Mouse (Mus musculus): Measurements from ENCODE around the gene Dock2.

DNA sequence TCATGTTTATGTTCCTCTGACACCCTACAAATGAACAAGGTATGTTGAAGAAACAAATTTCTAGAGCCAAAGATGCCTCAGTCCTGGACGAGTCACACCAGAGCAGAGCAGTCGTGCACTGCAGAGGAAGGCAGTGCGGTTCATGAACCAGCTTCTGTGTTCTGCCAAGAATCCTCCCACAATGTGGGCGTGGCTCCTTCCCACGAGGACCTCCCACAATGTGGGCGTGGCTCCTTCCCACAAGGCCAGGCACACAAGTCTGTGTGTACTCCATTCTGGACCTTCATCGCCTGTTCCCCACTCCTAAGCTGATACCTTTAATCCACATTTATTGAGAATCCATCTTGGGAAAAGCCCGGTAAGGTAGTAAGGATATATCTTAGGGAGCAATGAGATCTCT lies 8.2 kb upstream of the Dock2 start:
- TF ChIP-seq EP300 (IDR thresholded peaks at IDR 0.05; ENCODE audit: low read depth) (no peak), CTCF (IDR thresholded peaks at IDR 0.05; ENCODE audit: low read depth) (no peak)

All from liver, postnatal 0 days (tissue).